Mouse (Mus musculus) kidney, adult 2 months (tissue): ENCODE data around the gene Postn. TPM values are rescaled to one million over a fixed set of nuclear protein-coding genes. Genes with fewer than 3 reads are reported as not detected.

ENCODE experiments used
- DNase-seq: peaks from one replicate; pipeline ENCODE4 v3.0.0; 2021
- H3K27ac ChIP-seq: fragments of 200-500 bp; 2 replicates; pipeline ENCODE4 v1.5.1; 2012; ENCODE audit warnings: low read depth, low read length, control low read depth, inconsistent platforms; ENCODE audit not compliant: insufficient read depth
- H3K27me3 ChIP-seq: fragments of 200-500 bp; replicated peaks from 2 replicates; pipeline ENCODE4 v1.6.1; 2012; ENCODE audit warnings: mild to moderate bottlenecking, moderate library complexity, low read length, inconsistent platforms; ENCODE audit not compliant: control insufficient read depth, insufficient read depth
- H3K36me3 ChIP-seq: fragments of 200-500 bp; 2 replicates; pipeline ENCODE4 v1.6.1; 2012; ENCODE audit warnings: mild to moderate bottlenecking, moderate library complexity, low read length, inconsistent platforms; ENCODE audit not compliant: control insufficient read depth, insufficient read depth
- H3K4me1 ChIP-seq: fragments of 200-500 bp; 2 replicates; pipeline ENCODE4 v1.6.1; 2011; ENCODE audit warnings: low read length; ENCODE audit not compliant: control insufficient read depth, insufficient read depth
- H3K4me3 ChIP-seq: fragments of 200-500 bp; 2 replicates; pipeline ENCODE4 v1.5.1; 2011; ENCODE audit warnings: mild to moderate bottlenecking, low read depth, low read length, control low read depth; ENCODE audit not compliant: insufficient read depth
- CTCF ChIP-seq: fragments of 200-500 bp; conservative IDR thresholded peaks from 2 replicates; pipeline ENCODE4 v1.5.1; 2011; ENCODE audit warnings: low read depth, mild to moderate bottlenecking, control low read depth, low read length, moderate library complexity, mixed read lengths; ENCODE audit not compliant: insufficient read depth, insufficient read length
- POLR2A ChIP-seq: fragments of 200-500 bp; IDR thresholded peaks from one replicate; pipeline ENCODE4 v1.6.1; 2011; ENCODE audit warnings: low read depth, low read length, control low read depth
- WGBS: fragments of 180-500 bp; shearing (Covaris S2); methylation state at CpG from one replicate; pipeline ENCODE4 v1.1.7; 2018; 5-methylcytosine and 5-hydroxymethylcytosine counted together
- polyA plus RNA-seq: library from polyadenylated mRNA; depleted of rRNA; stranded (reverse); fragments of >200 nt; gene quantifications from 2 replicates; pipeline ENCODE4 v1.2.3, GENCODE M21; 2012

The Postn gene
- polyA plus RNA-seq, 1 experiment: 3.5 TPM

DNA sequence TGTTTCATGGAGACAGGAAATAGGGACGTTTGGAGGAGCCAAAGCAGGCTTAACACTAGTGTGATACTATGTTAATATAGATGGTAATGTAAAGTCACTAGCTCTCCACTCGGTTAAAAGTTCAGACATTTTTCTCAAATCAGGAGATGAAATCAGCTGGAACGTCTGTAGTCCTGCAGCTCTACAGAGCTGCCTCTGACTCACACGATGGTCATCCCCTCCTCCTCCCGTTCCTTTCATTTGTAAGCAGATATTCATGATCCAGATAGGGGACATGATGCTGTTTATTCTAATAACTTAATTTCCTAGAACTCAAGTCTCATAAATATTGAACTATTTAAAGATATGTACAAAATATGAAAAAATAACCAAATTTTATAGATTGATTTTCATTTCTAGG, 40.8 kb downstream of the Postn start:
- 76% methylated on average over 5 of the region's 5 CpGs for WGBS
- no peak for DNase-seq
- TF ChIP-seq CTCF (no peak), POLR2A (no peak)

GRCm38 (mm10) chr3:54403791-54404190, 42.9 kb downstream of the Postn start:
- no peak for DNase-seq
- Histone ChIP-seq H3K36me3 (no peaks in the 10 kb centered on the region), H3K4me3 (no peak overlapping the region), H3K27ac (no peak overlapping the region), H3K27me3 (no peaks in the 10 kb centered on the region), H3K4me1 (no peaks in the 10 kb centered on the region)
- TF ChIP-seq CTCF (no peak), POLR2A (no peak)
- 37% methylated on average over 3 of the region's 3 CpGs for WGBS

More for the DNA sequence above, 40.8 kb downstream of the Postn start:
- H3K27ac ChIP-seq: no peak overlapping the region
- no peaks in the 10 kb centered on the region for H3K4me1 ChIP-seq
- no peak overlapping the region for H3K4me3 ChIP-seq
- no peaks in the 10 kb centered on the region for H3K27me3 ChIP-seq
- no peaks in the 10 kb centered on the region for H3K36me3 ChIP-seq

GRCm38 (mm10) chr3:54406567-54406966, 45.7 kb downstream of the Postn start:
- Histone ChIP-seq H3K27me3 (no peaks in the 10 kb centered on the region), H3K4me1 (no peaks in the 10 kb centered on the region), H3K36me3 (no peaks in the 10 kb centered on the region), H3K4me3 (no peak overlapping the region), H3K27ac (no peak overlapping the region)
- TF ChIP-seq CTCF: no peak
- no peak for TF ChIP-seq POLR2A
- DNase-seq: no peak
- WGBS: 63% methylated on average over 2 of the region's 2 CpGs

DNA sequence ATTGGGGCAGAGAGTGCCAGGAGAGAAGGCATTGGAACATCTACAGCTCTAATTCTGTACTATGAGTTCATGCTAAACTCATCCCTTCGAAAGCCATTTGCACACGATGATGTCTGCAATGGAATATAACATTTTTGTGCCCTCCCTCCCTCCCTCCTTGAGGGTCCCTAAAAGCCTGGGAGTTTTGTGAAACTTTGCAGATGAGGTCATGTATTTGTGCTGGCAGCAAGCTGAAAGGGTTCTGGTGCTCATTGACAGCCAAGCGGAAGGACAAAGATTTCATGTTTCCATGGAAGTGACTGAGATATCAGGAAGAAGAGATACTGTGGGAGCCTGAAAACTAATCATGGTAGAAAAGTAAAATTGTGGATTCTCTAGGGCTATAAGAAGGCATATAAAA, 50.1 kb downstream of the Postn start:
- no peak for DNase-seq
- Histone ChIP-seq H3K4me1 (no peaks in the 10 kb centered on the region), H3K36me3 (no peaks in the 10 kb centered on the region), H3K4me3 (no peak overlapping the region), H3K27ac (no peak overlapping the region), H3K27me3 (no peaks in the 10 kb centered on the region)
- WGBS: 83% methylated on average over 3 of the region's 3 CpGs
- TF ChIP-seq POLR2A (no peak), CTCF (no peak)

GRCm38 (mm10) chr3:54412885-54413583, 52.1 kb downstream of the Postn start:
- no peak for DNase-seq
- no peak for TF ChIP-seq POLR2A
- TF ChIP-seq CTCF: no peak
- no peaks in the 10 kb centered on the region for H3K36me3 ChIP-seq
- WGBS: 86% methylated on average over 7 of the region's 7 CpGs
- H3K27me3 ChIP-seq: no peaks in the 10 kb centered on the region
- no peak overlapping the region for H3K4me3 ChIP-seq
- H3K27ac ChIP-seq: no peak overlapping the region
- no peaks in the 10 kb centered on the region for H3K4me1 ChIP-seq

- Histone ChIP-seq H3K27ac (no peak overlapping the region), H3K27me3 (no peaks in the 10 kb centered on the region), H3K36me3 (no peaks in the 10 kb centered on the region), H3K4me3 (no peak overlapping the region), H3K4me1 (no peaks in the 10 kb centered on the region)
- no peak for TF ChIP-seq CTCF
- no peak for TF ChIP-seq POLR2A
- WGBS: 86% methylated on average over 1 of the region's 1 CpGs
- DNase-seq: no peak
Measured at GRCm38 (mm10) chr3:54413584-54413897, 52.6 kb downstream of the Postn start.

DNA sequence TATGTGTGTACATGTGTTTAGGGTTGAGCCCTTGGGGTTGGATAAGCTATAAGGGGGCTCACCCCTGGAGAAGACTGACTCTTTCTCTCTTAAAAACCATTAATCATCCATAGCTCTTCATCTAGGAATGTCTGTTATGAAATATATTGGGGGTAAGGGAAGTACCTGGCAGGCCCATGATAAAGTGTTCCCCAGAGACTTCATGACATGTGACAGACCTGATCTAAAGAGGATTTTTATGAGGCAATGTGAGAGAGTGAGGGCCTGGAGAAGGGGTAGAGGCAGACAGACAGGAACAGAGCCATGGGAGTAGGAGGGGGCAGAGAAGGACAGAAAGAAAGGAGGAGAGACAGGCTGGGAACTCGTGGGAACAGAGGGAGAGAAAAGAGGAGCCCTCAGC, 53.5 kb downstream of the Postn start:
- Histone ChIP-seq H3K4me3 (no peak overlapping the region), H3K27me3 (no peaks in the 10 kb centered on the region), H3K27ac (no peak overlapping the region), H3K36me3 (no peaks in the 10 kb centered on the region), H3K4me1 (no peaks in the 10 kb centered on the region)
- TF ChIP-seq POLR2A: no peak
- TF ChIP-seq CTCF: no peak
- no peak for DNase-seq
- 68% methylated on average over 1 of the region's 1 CpGs for WGBS

DNA sequence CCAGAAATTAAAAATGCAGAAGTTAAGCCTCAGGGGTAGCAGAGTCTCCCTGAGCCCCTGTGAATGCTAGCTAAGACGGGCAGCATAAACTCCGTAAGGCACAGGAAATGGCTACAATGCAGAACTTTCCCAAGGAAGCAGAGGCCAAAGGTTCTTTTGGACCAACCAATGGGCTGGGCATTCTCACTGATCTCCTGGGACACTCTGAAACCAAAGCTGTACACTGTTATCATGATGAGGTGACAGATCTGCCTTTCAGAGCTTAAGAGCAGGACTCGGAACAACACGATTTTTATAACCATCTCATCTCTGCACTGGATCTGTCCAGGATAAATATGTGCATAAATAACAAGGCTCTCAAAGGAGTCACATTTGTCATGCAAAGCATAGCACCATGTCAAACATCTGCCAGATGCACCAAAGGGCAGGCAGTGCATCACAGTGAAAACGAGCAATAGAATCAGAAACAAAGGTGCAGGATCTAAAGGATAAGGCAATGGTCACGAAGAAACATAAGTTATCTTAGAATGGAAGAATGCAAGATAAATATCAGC, 57.0 kb downstream of the Postn start:
- no peak for TF ChIP-seq CTCF
- no peak for TF ChIP-seq POLR2A
- no peak overlapping the region for H3K27ac ChIP-seq
- H3K27me3 ChIP-seq: no peaks in the 10 kb centered on the region
- WGBS: 52% methylated on average over 6 of the region's 6 CpGs
- H3K36me3 ChIP-seq: no peaks in the 10 kb centered on the region
- H3K4me1 ChIP-seq: no peaks in the 10 kb centered on the region; the same call in 1 of the 2 replicates
- H3K4me3 ChIP-seq: no peak overlapping the region
- no peak for DNase-seq
